Mouse (Mus musculus) cerebellum, adult 2 months (tissue): ENCODE results near the gene Fam120c. TPM values are rescaled to one million over a fixed set of nuclear protein-coding genes. Genes with fewer than 3 reads are reported as not detected.

ENCODE experiments used
- DNase-seq, 2 experiments: peaks; one replicate each; pipeline ENCODE4 v3.0.0; 2021
- H3K27ac ChIP-seq: fragments of 200-500 bp; 2 replicates; pipeline ENCODE4 v1.5.1; 2012; ENCODE audit warnings: low read length, control low read depth, inconsistent platforms; ENCODE audit not compliant: insufficient read depth
- H3K27me3 ChIP-seq: fragments of 200-500 bp; 2 replicates; pipeline ENCODE4 v1.6.1; 2012; ENCODE audit warnings: inconsistent platforms, mild to moderate bottlenecking, low read length, moderate library complexity; ENCODE audit not compliant: control insufficient read depth, insufficient read depth
- H3K4me1 ChIP-seq: fragments of 200-500 bp; 2 replicates; pipeline ENCODE4 v1.6.1; 2011; ENCODE audit warnings: low read length; ENCODE audit not compliant: control insufficient read depth, insufficient read depth
- H3K4me3 ChIP-seq: fragments of 200-500 bp; replicated peaks from 2 replicates; pipeline ENCODE3; 2011; ENCODE audit warnings: mild to moderate bottlenecking, low read depth, low read length, control low read depth; ENCODE audit not compliant: insufficient read depth
- CTCF ChIP-seq: fragments of 200-500 bp; IDR thresholded peaks from 2 replicates; pipeline ENCODE4 v1.5.1; 2011; ENCODE audit warnings: low read depth, mild to moderate bottlenecking, control low read depth, low read length, moderate library complexity, borderline replicate concordance; ENCODE audit not compliant: insufficient read depth
- POLR2A ChIP-seq: fragments of 200-500 bp; IDR thresholded peaks from 2 replicates; pipeline ENCODE4 v1.6.1; 2011; ENCODE audit warnings: low read length, control low read depth, borderline replicate concordance; ENCODE audit not compliant: insufficient read depth
- WGBS: fragments of 180-500 bp; shearing (Covaris S2); methylation state at CpG from one replicate; pipeline ENCODE4 v1.1.7; 2018; 5-methylcytosine and 5-hydroxymethylcytosine counted together
- polyA plus RNA-seq: library from polyadenylated mRNA; depleted of rRNA; stranded (reverse); fragments of >200 nt; gene quantifications from 2 replicates; pipeline ENCODE4 v1.2.3, GENCODE M21; 2012; rRNA removed

The Fam120c gene
- polyA plus RNA-seq, 1 experiment, result 12.1 TPM

DNA sequence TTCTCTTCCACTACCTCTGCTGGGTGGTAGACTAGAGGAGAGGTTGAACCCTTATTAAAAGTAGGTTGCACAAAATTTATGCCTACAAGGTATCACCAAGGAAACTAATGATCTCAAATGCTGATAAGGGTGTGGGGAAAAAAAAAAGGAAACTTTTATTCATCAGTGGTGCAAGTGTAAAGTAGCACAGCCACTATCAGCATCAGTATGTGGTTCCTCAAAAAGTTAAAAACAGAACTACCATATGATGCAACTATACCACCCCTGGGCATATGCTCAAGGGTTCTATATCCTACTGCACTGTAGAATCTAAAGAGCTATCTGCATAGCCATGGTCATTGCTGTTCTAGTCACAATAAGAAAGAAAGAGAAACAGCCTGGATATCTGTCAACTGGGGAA, 164.6 kb downstream of the Fam120c start:
- H3K27me3 ChIP-seq, result no peaks in the 10 kb centered on the region
- no peak for DNase-seq
- no peak for TF ChIP-seq POLR2A
- no peak for TF ChIP-seq CTCF

GRCm38 (mm10) chrX:151509906-151510305, 165.9 kb downstream of the Fam120c start:
- no peaks in the 10 kb centered on the region for H3K4me1 ChIP-seq
- H3K27ac ChIP-seq, result no peak overlapping the region
- H3K4me3 ChIP-seq, result no peak overlapping the region
- WGBS, result 89% methylated on average over 1 of the region's 1 CpGs
- no peak for DNase-seq
- TF ChIP-seq CTCF (no peak), POLR2A (no peak)
- H3K27me3 ChIP-seq, result no peaks in the 10 kb centered on the region

More for the DNA sequence above, 164.6 kb downstream of the Fam120c start:
- no peaks in the 10 kb centered on the region for H3K4me1 ChIP-seq
- no peak overlapping the region for H3K27ac ChIP-seq
- no peak overlapping the region for H3K4me3 ChIP-seq

- Histone ChIP-seq H3K27me3 (no peaks in the 10 kb centered on the region), H3K27ac (no peak overlapping the region), H3K4me3 (no peak overlapping the region), H3K4me1 (no peaks in the 10 kb centered on the region)
- DNase-seq, result no peak
- no peak for TF ChIP-seq CTCF
- no peak for TF ChIP-seq POLR2A
- 74% methylated on average over 3 of the region's 3 CpGs for WGBS
Measured at GRCm38 (mm10) chrX:151513066-151513465, 169.1 kb downstream of the Fam120c start.

DNA sequence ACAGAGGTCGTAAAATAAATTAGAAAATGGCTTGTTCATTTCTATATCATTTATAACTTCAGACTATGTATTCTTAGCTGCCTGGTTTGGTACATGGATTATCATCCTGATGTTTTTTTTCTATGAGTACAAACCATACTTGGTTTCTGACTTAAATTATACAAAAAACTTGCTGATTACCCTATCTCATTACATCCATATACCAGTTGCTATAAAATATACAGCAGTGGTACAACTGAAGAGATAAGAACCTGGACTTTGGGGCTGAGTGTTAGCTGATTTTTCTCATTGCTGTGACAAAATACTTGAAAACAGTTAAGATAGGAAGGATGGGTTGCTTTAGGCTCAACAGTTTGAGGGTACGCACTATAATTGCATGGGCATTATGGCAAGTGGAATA, 169.7 kb downstream of the Fam120c start:
- 94% methylated on average over 2 of the region's 2 CpGs for WGBS
- Histone ChIP-seq H3K4me3 (no peak overlapping the region), H3K27ac (no peak overlapping the region), H3K27me3 (no peaks in the 10 kb centered on the region), H3K4me1 (no peaks in the 10 kb centered on the region)
- no peak for DNase-seq
- TF ChIP-seq POLR2A, result no peak
- no peak for TF ChIP-seq CTCF

- Histone ChIP-seq H3K4me3 (no peak overlapping the region), H3K27me3 (no peaks in the 10 kb centered on the region), H3K27ac (no peak overlapping the region), H3K4me1 (no peaks in the 10 kb centered on the region)
- 90% methylated on average over 1 of the region's 1 CpGs for WGBS
- TF ChIP-seq POLR2A, result no peak
- TF ChIP-seq CTCF, result no peak
- DNase-seq, result no peak
Measured at GRCm38 (mm10) chrX:151518181-151518580, 174.2 kb downstream of the Fam120c start.

DNA sequence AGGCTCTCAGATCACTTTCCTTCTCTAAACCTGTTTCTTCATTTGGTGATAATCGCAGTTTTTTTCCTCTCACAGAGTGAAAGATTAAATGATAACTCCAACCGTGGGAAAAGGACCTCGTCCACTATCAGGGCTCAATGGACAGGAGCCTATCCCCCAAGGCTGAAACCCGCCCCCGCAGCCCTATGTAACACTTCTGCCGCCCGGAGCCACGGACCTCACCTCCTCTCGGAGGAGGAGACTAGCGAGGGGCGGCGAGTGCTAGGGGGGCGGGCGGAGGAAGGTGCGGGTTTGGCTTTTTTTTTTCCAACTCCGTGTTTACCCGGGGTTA, 176.1 kb downstream of the Fam120c start:
- Histone ChIP-seq H3K27me3 (no peaks in the 10 kb centered on the region), H3K4me1 (no peaks in the 10 kb centered on the region), H3K27ac (peak overlapping the region; percentile 92), H3K4me3 (peak overlapping the region; percentile 69)
- TF ChIP-seq POLR2A (no peak), CTCF (no peak)
- no peak for DNase-seq
- WGBS, result 8% methylated on average over 17 of the region's 17 CpGs

DNA sequence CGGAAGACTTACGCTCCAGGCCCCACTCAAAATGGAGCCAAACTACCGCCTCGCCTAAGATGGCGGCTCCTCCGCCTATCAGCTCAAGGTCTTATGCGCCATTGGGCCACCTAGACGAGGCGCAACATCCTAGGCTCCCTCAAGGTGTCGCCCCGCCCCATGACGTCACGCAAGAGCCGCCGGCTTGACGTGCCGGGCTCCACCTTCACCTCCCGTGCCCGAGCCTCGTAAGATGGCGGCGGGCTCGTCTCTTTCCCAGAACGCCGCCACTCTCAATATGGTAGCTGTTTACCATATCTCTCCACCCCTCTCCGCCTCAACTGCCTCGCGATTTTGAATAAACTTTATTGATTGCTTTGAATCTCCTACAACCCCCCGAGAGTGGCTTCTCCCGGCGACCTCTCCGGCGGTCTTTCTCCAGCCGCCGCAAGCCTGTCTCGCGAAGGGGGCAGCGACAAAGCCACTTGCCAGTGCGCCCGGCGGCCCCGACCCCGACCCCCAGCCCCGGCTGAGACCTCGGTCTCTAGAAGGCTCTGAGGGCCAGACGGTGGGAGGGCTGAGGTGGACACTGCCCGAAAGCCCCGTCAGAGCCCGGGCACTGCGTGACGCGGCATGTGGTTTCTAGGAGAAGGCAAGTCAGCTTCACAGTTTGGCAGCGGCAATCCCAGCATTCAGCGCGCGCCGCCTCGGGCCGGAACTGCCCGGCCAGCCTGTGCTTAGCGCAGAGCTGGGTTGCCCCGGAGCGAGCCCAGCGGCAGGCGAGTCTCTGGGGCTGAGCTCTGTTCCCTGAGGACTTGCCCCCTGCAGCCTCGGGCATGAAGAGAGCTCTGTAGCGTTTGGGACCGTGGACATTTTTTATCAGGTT, 176.7 kb downstream of the Fam120c start, which contains the start of gene Phf8:
Phf8 (plus strand) TSS at position 215 of the 865 bp plus-strand sequence.
- no peak for TF ChIP-seq CTCF
- peak; percentile 66; the same call in 1 of the 2 replicates for TF ChIP-seq POLR2A

More for the DNA sequence above, 176.7 kb downstream of the Fam120c start, which contains the start of gene Phf8:
- peak within 1 kb of the TSS; percentile 95 for H3K4me3 ChIP-seq
- H3K27ac ChIP-seq, result peak within 1 kb of the TSS; percentile 92
- H3K27me3 ChIP-seq, result no peaks in the 10 kb centered on the region
- DNase-seq, result peak; percentile 94 to 96
- no peaks in the 10 kb centered on the region for H3K4me1 ChIP-seq
- 10% methylated on average over 67 of the region's 68 CpGs for WGBS

Other genes starting within 250 kb of the Fam120c start
- gene Tsr2, start 247.6 kb upstream of the Fam120c start, polyA plus RNA-seq, result 54.3 and 58.7 TPM in 2 replicates
- gene Wnk3, start 146.1 kb upstream of the Fam120c start, polyA plus RNA-seq, result 8.2 and 9.0 TPM in 2 replicates
- gene Phf8, start 176.5 kb downstream of the Fam120c start, polyA plus RNA-seq, result 22.0 and 23.7 TPM in 2 replicates